Mouse (Mus musculus) myocyte (in vitro differentiated cells): ENCODE results near the gene Crygc.

Source experiments
- CEBPB ChIP-seq: IDR thresholded peaks from 2 replicates; pipeline ENCODE4 v1.6.1; 2011; ENCODE audit warnings: mild to moderate bottlenecking, moderate library complexity; ENCODE audit not compliant: poor library complexity, insufficient read depth, severe bottlenecking
- E2F4 ChIP-seq: IDR thresholded peaks from one replicate; pipeline ENCODE4 v1.6.1; 2011; ENCODE audit warnings: mild to moderate bottlenecking, control low read depth, moderate library complexity; ENCODE audit not compliant: insufficient read depth
- MAX ChIP-seq: IDR thresholded peaks from one replicate; pipeline ENCODE4 v1.6.1; 2011; ENCODE audit warnings: low read depth, mild to moderate bottlenecking, control low read depth
- MYOD1 ChIP-seq, 3 experiments: IDR thresholded peaks; one replicate each; pipeline ENCODE4 v1.6.1; 2011; ENCODE audit warnings: control low read depth in 2 of 3, low read depth in 2 of 3, mild to moderate bottlenecking in 2 of 3, moderate library complexity in 1 of 3; ENCODE audit not compliant: insufficient read length in 2 of 3, control insufficient read depth in 1 of 3
- MYOG ChIP-seq, 3 experiments: IDR thresholded peaks; one replicate each; pipeline ENCODE4 v1.6.1; 2011; ENCODE audit warnings: control low read depth in 2 of 3, low read depth in 2 of 3, mild to moderate bottlenecking in 2 of 3; ENCODE audit not compliant: insufficient read length in 2 of 3, control insufficient read depth in 1 of 3, insufficient read depth in 1 of 3
- POLR2A ChIP-seq: IDR thresholded peaks from one replicate; pipeline ENCODE4 v1.6.1; 2011; ENCODE audit warnings: low read depth, mild to moderate bottlenecking, control low read depth, moderate library complexity; ENCODE audit not compliant: insufficient read length
- POLR2AphosphoS2 ChIP-seq: IDR thresholded peaks from one replicate; pipeline ENCODE4 v1.6.1; 2011; ENCODE audit warnings: low read depth, control low read depth; ENCODE audit not compliant: insufficient read length
- REST ChIP-seq: IDR thresholded peaks from one replicate; pipeline ENCODE4 v1.6.1; 2011; ENCODE audit warnings: mild to moderate bottlenecking, control low read depth, moderate library complexity; ENCODE audit not compliant: insufficient read depth, insufficient read length
- SRF ChIP-seq: IDR thresholded peaks from one replicate; pipeline ENCODE4 v1.6.1; 2011; ENCODE audit warnings: low read depth; ENCODE audit not compliant: control insufficient read depth, insufficient read length
- TCF12 ChIP-seq: IDR thresholded peaks from one replicate; pipeline ENCODE4 v1.6.1; 2011; ENCODE audit warnings: mild to moderate bottlenecking, control low read depth; ENCODE audit not compliant: poor library complexity, insufficient read depth, severe bottlenecking
- USF1 ChIP-seq: IDR thresholded peaks from one replicate; pipeline ENCODE4 v1.6.1; 2011; ENCODE audit warnings: low read depth, mild to moderate bottlenecking, control low read depth, moderate library complexity

DNA sequence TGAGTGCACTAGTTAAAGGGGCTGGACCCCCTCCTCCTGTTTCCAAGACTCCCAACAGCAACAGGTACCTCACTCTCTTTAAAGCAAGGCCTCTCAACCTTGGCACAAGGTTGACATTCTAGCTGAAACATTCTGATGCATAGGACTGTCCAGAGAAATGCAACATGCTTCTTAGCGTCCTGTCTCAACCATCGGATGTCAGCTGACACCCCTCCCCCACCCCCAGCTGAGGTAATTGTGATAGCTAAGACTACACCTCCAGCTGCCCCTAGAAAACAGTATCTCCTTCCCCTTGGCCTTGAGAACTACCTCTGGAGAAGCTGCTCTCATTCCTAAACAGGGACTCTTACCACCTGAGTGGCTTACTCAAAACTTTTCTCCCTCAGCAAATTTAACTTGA is 21.3 kb downstream of the Crygc start:
- TF ChIP-seq POLR2A = no peak
- TF ChIP-seq MAX = no peak
- no peak for TF ChIP-seq MYOD1 (IDR thresholded peaks at IDR 0.05; ENCODE audit: control insufficient read depth in 1 of 3, insufficient read length in 2 of 3, low read depth in 2 of 3)
- TF ChIP-seq USF1 = no peak
- no peak for TF ChIP-seq MYOG (IDR thresholded peaks at IDR 0.05; ENCODE audit: control insufficient read depth in 1 of 3, insufficient read depth in 1 of 3, insufficient read length in 2 of 3, low read depth in 2 of 3)
- TF ChIP-seq REST = no peak
- TF ChIP-seq TCF12 = no peak
- no peak for TF ChIP-seq E2F4
- TF ChIP-seq CEBPB = no peak
- no peak for TF ChIP-seq POLR2AphosphoS2
- no peak for TF ChIP-seq SRF
